Mouse (Mus musculus): ENCODE data around the gene Mindy4.
"Not testable (repeated sequence)": the region's sequence is repeated elsewhere in the genome, so short reads cannot be mapped to it uniquely, and the experiment has no call there.

The Mindy4 gene

DNA sequence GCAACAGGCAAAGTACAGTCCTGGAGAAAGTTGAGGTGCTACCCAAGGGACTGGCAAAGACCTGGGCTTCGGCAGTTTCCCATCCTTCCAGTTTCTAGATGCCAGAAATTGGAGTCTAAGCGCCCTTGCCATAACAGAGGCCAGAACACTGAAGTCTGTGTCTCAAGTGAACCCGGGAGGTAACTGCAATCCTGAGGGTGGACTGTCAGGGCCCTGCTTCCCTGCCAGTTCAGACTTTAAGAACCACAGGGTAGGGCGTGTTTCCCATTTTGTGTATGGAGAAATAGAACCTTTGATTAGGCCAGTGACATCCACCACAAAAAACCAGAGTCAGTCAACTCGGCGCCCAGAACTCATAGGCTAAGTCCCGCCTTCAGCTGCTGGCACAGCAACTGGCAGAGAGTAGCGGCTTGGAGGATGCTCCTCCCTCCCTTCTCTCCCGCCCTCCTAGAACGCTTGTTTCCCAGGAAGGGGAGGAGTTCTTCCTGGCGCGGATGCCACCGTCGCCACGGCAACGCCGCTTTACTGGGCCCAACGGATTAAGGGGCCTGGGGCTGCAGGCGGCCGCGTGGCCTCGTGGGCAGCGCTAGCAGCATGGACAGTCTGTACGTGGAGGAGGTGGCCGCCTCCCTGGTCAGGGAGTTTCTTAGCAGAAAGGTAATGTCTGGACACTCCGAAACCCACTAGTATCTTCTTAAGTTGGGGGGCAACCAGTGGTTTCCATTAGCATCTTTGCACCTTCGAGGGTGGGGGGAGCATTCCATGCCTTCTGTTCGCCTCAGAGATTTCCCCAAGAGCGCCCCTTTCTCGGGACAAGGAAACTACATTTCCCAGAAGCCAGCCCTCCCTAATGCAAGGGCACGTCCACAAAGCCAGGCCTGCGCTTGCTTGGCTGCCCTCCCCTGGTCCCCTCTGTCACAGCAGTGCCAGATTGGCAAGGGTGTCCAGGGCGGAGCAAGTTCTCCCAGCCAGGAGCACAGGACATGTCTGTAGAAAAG lies at the start of gene Mindy4:
Gene Mindy4, plus strand, starts transcription at position 471 of the 998 bp plus-strand sequence.
- in situ Hi-C loops (cut with MboI; ENCODE audit: low sequenced_read_pairs), result no loop called here

DNA sequence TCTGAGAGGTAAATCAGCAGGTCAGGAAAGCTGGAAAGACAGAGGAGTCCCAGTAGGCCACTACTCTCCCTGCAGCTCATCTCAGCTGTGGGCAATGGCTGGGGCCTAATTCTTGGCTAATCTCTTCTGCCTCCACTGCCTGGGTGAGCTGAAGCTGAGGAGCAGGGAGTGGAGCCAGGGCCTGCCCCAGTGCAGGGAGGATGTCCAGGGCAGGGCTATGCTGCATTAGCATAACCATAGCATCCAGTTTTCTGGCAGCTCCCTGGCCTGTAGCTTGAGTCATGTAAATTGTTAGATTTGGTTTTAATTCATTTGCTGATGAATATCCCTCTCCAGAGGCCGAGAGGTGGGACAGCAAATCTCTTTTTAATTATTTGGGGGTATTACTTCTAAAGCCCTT lies 43.9 kb upstream of the Mindy4 start:
- in situ Hi-C loops (cut with MboI; ENCODE audit: low sequenced_read_pairs), result loop anchor here (25.0 kb wide), 2 partner anchors 347 to 572 kb away; partner anchors contain the start of genes Fkbp14, Plekha8 and Znrf2

GRCm38 (mm10) chr6:55161311-55161761 lies 41.8 kb upstream of the Mindy4 start:
- in situ Hi-C loops (cut with MboI; ENCODE audit: low sequenced_read_pairs), result loop anchor here (10.0 to 25.0 kb wide), 4 partner anchors 247 to 574 kb away; partner anchors contain the start of genes Fkbp14, Plekha8 and Znrf2

DNA sequence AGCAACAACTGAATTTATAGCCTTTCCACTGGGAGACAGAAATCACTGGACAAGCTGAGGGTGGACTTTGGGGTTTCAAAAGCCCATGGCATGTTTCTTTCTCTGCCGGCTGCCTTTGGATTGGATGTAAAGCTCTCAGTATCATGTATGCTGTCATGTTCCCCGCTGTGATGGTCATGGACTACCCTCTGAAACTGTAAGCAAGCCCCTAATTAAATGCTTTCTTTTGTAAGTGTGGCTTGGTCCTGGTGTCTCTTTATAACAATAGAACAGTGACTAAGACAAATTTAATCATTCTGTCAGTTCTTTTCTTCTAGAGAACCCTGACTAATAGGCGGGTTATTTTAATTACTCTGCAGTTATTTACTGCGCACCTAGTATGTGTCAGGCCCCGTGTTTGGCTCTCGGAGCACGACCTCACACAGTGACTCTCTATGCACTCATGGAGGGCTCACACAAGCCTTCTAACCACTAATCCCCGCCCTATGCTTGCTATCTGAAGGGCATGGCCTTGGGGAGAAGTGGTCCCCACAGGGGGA lies 40.1 kb upstream of the Mindy4 start:
- in situ Hi-C loops (cut with MboI; ENCODE audit: low sequenced_read_pairs), result loop anchor here (10.0 to 25.0 kb wide), 4 partner anchors 248 to 576 kb away; partner anchors contain the start of genes Fkbp14, Plekha8 and Znrf2

DNA sequence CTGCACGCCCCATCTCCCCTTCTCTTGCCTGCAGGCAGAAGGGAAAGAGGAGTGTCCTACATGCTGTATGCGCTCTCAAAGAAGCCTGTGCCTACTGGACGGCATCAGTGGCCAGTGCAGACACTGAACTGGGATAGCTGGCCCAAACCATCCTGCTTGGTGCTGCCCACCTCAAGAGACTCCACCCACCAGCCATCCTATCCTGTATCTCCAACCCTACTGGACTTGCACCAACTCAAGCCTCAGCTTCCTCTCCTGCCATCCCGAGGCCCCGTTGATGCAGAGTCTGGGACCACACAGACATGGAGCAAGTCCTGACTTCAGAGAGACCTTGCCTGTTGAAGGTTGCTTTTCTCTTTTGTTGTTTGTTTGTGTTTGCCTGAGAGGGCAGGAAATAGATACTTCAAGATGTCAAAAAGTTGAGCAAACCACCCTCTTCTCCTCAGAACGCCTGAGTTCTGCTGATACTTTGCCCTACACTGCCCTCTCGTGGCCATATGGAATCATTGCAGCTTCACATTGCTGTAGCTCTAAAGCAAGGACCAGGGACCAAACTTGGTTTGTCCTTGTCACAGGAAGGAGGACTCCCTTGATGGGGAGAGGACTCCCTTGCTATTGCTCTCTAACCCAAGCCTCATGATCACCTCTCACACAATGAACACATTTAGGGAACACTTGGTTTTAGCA lies 36.3 kb upstream of the Mindy4 start:
- in situ Hi-C loops (cut with MboI; ENCODE audit: low sequenced_read_pairs), result loop anchor here (10.0 to 25.0 kb wide), 4 partner anchors 252 to 580 kb away; partner anchors contain the start of genes Fkbp14, Plekha8 and Znrf2

DNA sequence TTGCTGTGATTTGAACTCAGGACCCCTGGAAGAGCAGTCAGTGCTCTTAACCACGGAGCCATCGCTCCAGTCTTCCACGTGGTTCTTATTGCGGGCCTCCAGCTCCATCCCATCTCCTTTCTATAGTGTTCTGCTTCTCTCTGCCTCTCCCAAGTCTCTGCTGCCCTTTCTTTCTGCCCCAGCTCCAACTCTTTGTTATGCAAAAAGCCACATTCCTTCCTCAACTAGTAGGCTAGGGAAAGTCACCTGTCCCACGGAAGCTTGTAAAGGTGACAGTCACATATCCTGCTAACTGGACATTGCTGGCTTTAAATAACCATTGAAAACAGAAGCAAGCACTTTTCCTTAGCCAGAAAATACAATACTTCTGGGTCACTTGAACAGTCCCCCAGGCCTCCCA lies 33.4 kb upstream of the Mindy4 start:
- in situ Hi-C loops (cut with MboI; ENCODE audit: low sequenced_read_pairs), result loop anchor here (10.0 to 25.0 kb wide), 4 partner anchors 255 to 583 kb away; partner anchors contain the start of genes Fkbp14, Plekha8 and Znrf2

DNA sequence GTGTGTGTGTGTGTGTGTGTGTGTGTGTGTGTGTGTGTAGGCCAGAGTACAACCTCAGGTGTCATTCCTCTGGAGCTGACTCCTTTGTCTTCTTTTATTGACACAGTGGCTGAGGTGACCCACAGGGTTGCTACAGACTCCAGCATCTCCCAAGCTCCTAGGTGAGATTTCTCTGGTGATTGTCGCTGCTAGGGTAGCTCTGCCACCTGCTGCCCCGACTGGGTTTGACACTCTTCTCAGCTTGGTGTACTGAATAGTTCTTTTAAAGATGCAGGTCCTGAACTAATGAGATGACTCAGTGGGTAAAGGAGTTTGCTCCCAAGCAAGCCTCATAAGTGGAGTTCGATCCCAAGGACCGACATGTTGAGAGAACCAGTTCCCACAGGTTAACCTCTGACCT lies 31.5 kb upstream of the Mindy4 start:
- in situ Hi-C loops (cut with MboI; ENCODE audit: low sequenced_read_pairs), result loop anchor here (25.0 kb wide), 2 partner anchors 359 to 584 kb away; partner anchors contain the start of genes Fkbp14, Plekha8 and Znrf2

DNA sequence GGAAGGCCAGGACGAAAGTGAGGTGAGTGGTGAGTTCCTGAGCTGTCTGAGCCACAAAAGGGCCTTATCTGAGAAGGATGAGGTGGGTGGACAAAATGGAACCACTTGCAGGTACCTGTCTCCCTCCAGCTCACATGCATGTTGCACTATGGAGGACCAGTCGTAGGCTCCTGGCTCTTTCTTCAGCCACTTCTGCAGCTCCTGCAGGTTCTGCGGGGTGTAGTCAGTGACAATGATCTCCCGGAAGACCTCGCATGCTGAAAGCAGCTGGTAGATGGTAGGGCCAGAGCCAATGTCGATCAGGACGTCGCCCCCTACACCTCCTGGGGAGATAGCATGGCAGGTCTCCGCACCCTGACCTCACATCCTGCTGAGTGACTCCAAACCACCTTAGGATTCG lies 30.0 kb upstream of the Mindy4 start:
- in situ Hi-C loops (cut with MboI; ENCODE audit: low sequenced_read_pairs), result loop anchor here (25.0 kb wide), 2 partner anchors 361 to 586 kb away; partner anchors contain the start of genes Fkbp14, Plekha8 and Znrf2

- in situ Hi-C loops (cut with MboI; ENCODE audit: low sequenced_read_pairs), result loop anchor here (25.0 kb wide), 2 partner anchors 362 to 587 kb away; partner anchors contain the start of genes Fkbp14, Plekha8 and Znrf2
Measured at GRCm38 (mm10) chr6:55173941-55174349, 29.2 kb upstream of the Mindy4 start.

DNA sequence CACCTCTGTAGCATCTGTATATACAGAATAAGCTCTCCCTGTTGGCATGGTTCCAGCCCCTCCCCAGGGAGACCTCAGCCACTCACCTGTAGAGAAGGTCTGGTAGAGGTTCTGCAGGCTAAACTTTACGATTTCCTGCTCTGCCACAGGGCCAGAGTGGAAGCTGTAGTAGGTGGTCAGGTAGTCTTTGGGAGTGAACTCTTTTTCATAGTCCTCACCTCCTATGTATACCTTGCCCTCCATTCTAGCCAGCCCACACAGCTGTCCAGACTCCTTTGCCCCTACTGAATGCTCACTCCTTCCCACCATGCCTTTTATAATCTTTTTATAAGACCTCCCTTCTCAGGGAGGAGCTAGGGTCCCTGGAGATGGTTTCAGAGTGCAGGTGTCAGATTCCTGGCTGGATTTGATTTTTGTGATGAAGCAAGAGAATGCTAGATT lies 28.4 kb upstream of the Mindy4 start, which contains the start of gene Inmt:
Gene Inmt, minus strand, starts transcription at position 303 of the 441 bp plus-strand sequence.
- in situ Hi-C loops (cut with MboI; ENCODE audit: low sequenced_read_pairs), result loop anchor here (25.0 kb wide), 2 partner anchors 362 to 587 kb away; partner anchors contain the start of genes Fkbp14, Plekha8 and Znrf2

- in situ Hi-C loops (cut with MboI; ENCODE audit: low sequenced_read_pairs), result no loop called here
Measured at GRCm38 (mm10) chr6:55175456-55175855, 27.7 kb upstream of the Mindy4 start.

- in situ Hi-C loops (cut with MboI; ENCODE audit: low sequenced_read_pairs), result no loop called here
Measured at GRCm38 (mm10) chr6:55175892-55176291, 27.3 kb upstream of the Mindy4 start.

DNA sequence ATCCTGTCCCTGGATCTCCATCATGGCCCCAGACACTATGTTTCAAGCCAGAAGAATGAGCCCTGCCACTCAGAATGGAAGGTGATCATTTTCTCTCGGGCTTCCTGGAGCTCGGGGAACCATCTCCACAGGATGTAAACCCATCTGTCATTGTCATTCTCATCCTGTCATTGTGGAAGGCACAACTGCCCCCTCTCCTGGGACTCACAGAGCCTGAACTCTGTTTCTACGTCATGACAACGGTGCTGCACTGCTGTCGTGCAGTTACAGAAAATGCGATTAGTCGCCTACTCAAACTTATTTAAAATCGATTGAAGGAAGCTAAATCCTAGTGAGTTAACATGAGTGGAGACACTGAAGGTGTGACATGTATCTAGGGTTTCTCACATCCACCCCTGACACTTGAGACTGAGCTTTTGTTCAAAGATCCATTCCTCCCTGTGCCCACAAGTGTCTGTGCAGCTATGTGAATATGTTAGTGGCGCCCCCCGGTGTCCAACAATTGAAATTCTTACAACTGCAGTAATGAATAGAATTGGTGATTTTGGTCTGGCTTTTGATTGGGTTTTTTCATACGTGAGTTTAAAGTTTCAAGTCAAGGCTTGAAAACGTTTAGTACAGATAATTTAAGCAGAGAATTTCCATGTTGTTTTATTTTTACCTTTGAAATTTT lies 26.0 kb upstream of the Mindy4 start:
- in situ Hi-C loops (cut with MboI; ENCODE audit: low sequenced_read_pairs), result no loop called here

DNA sequence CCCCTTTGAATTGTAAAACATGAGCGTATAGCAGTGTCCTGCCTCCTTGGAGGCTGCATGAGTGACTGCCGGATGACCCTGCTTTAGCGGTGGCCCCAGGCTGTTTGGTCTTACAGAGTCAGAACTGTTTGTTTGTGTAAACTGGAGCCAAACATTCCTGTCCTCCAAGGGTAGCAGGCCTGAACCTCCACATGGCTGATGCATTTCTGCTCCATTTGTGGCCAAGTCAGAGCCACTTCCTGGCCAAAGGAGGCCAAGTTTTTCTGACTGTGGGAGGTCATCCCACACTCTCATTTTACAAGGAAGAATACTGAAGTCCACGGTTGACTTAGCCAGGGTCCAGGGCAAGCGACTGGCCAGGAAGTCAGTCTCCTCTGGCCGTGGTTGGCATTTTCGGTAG lies 23.6 kb upstream of the Mindy4 start:
- in situ Hi-C loops (cut with MboI; ENCODE audit: low sequenced_read_pairs), result no loop called here

- in situ Hi-C loops (cut with MboI; ENCODE audit: low sequenced_read_pairs), result no loop called here
Measured at GRCm38 (mm10) chr6:55182655-55183430, 20.3 kb upstream of the Mindy4 start.

DNA sequence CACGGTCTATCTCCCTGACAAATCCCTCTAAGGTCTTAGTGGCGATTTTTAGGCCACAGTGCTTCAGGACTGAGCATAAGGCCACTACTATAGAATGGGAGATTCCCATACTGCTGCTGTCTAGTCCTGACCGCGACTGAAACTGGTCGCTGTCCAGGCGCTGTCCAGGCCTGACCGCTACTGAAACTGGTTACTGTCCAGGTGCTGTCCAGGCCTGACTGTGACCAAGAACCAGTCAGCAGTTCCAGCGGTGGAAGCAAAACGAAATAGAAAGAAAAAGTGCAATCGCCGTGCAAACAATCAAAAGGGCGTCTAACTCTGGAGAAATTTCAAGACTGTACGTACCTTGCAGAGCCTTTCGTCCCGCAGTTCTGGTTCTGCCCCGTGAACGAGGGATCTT lies 15.4 kb upstream of the Mindy4 start:
- in situ Hi-C loops (cut with MboI; ENCODE audit: low sequenced_read_pairs), result not testable (repeated sequence)

DNA sequence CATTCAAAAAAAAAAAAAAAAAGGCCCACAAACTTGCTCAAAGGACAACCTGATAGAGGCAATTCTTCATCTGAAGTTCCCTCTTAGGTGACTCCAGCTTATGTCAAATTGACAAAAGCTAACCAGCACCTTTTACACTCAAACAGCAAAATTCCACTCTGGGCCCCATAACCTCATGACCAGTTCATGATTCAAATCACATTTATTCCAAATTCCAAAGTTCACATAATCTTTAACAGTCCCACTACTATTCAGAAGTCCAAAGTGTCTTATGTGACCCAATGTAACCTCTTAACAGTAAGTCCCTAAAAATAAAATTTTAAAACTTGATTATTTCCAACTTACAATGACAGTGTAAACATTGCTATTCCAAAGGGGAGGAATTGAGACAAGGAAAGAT lies 13.8 kb upstream of the Mindy4 start:
- in situ Hi-C loops (cut with MboI; ENCODE audit: low sequenced_read_pairs), result no loop called here

- in situ Hi-C loops (cut with MboI; ENCODE audit: low sequenced_read_pairs), result no loop called here
Measured at GRCm38 (mm10) chr6:55191537-55191936, 11.6 kb upstream of the Mindy4 start.

DNA sequence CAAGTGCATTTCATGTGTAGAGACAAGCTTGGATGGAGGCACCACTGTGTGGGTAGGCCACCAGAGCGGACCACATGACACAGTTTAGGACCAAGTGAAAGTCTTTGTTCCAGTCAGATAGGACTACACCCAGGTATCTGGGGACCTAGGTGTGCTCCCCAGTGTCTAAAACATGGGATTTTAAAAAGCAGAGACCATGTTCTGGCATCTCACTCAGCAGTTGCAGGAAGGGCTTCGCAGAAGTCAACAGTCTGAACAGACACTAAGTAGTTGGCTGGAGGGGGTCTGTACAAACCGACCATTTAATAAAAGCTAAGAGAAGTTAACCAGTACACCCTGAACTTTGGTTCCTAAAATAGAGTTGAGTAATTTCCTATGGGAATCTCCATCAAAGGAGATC lies 10.0 kb upstream of the Mindy4 start:
- in situ Hi-C loops (cut with MboI; ENCODE audit: low sequenced_read_pairs), result no loop called here
